Mouse (Mus musculus) liver, embryonic 13.5 days (tissue): ENCODE results near the gene Ifi203. TPM values are rescaled to one million over a fixed set of nuclear protein-coding genes. Genes with fewer than 3 reads are reported as not detected.
"Not testable (repeated sequence)": the region's sequence is repeated elsewhere in the genome, so short reads cannot be mapped to it uniquely, and the experiment has no call there.

Experiments
- ATAC-seq: fragments of 200-750 bp; cut with Nextera tagmentation; 2 replicates; pipeline ENCODE4 v1.8.0; 2017; ENCODE audit warnings: low read depth, mild to moderate bottlenecking, moderate number of reproducible peaks, moderate library complexity
- DNase-seq: peaks from one replicate; pipeline ENCODE4 v3.0.0; 2022
- H3K27ac ChIP-seq: fragments of 300-500 bp; sonication (generic); 2 replicates; pipeline ENCODE4 v1.5.1; 2015; ENCODE audit warnings: moderate library complexity, mild to moderate bottlenecking, inconsistent platforms
- H3K27me3 ChIP-seq: fragments of 300-500 bp; sonication (generic); 2 replicates; pipeline ENCODE4 v1.6.1; 2015; ENCODE audit warnings: mild to moderate bottlenecking, inconsistent platforms
- H3K36me3 ChIP-seq: fragments of 300-500 bp; sonication (generic); 2 replicates; pipeline ENCODE4 v1.6.1; 2015; ENCODE audit warnings: mild to moderate bottlenecking, inconsistent platforms
- H3K4me1 ChIP-seq: fragments of 300-500 bp; sonication (generic); replicated peaks from 2 replicates; pipeline ENCODE4 v1.6.1; 2015; ENCODE audit warnings: inconsistent platforms
- H3K4me2 ChIP-seq: fragments of 300-500 bp; sonication (generic); 2 replicates; pipeline ENCODE4 v1.6.1; 2015; ENCODE audit warnings: inconsistent platforms, mild to moderate bottlenecking, moderate library complexity
- H3K4me3 ChIP-seq: fragments of 300-500 bp; sonication (generic); replicated peaks from 2 replicates; pipeline ENCODE4 v1.5.1; 2015; ENCODE audit warnings: mild to moderate bottlenecking, inconsistent platforms
- H3K9ac ChIP-seq: fragments of 300-500 bp; sonication (generic); 2 replicates; pipeline ENCODE4 v1.6.1; 2015; ENCODE audit warnings: mild to moderate bottlenecking, inconsistent platforms
- H3K9me3 ChIP-seq: fragments of 300-500 bp; sonication (generic); replicated peaks from 2 replicates; pipeline ENCODE4 v1.6.1; 2016; ENCODE audit warnings: inconsistent platforms
- WGBS: fragments of 180-500 bp; shearing (Covaris S2); methylation state at CpG from one replicate; pipeline ENCODE4 v1.1.7; 2015; ENCODE audit not compliant: insufficient replicate concordance; 5-methylcytosine and 5-hydroxymethylcytosine counted together
- polyA plus RNA-seq: library from polyadenylated mRNA; unstranded; fragments of >200 nt; fragmentation: Nextera tagmentation; extraction: Ambion mirVana; gene quantifications from 2 replicates; pipeline ENCODE4 v1.2.1, GENCODE M21; 2015

Gene Ifi203
- polyA plus RNA-seq, 1 experiment from 2014 or later, result 2.6 TPM

DNA sequence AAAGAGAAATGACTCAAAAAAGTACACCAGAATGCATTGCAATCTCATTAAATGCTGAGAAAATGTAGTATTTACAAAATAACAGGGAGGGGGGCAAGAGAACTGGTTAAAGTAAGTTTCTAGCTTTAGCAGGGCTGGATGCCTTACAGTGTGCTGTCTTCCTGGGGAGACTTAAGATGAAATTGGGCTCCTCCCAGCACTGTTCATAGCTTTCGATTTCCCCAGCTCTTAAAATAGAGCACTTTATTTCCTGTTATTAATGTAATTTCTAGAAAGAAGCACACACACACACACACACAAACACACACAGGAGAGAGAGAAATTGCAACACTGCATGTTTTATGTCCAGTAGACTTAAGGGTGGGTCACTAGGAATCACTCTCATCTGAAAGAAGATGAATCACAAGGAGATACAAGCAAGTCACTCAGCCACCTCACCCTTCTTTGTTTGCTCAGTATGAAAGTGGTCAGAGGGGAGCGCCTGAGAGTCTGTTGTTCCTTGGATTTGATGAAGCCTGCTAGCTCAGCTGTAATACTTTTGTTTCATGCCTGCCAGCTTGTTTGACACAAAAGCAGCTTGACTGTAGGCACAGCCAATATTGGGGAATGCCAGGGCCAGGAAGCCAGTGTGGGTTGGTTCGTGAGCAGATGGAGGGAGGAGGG lies 62.3 kb downstream of the Ifi203 start:
- WGBS, result 61% methylated on average over 3 of the region's 3 CpGs
- not testable (repeated sequence) for H3K4me1 ChIP-seq, DNase-seq, H3K36me3 ChIP-seq, ATAC-seq, H3K4me3 ChIP-seq, H3K27me3 ChIP-seq, H3K9ac ChIP-seq, H3K9me3 ChIP-seq, H3K4me2 ChIP-seq, H3K27ac ChIP-seq

DNA sequence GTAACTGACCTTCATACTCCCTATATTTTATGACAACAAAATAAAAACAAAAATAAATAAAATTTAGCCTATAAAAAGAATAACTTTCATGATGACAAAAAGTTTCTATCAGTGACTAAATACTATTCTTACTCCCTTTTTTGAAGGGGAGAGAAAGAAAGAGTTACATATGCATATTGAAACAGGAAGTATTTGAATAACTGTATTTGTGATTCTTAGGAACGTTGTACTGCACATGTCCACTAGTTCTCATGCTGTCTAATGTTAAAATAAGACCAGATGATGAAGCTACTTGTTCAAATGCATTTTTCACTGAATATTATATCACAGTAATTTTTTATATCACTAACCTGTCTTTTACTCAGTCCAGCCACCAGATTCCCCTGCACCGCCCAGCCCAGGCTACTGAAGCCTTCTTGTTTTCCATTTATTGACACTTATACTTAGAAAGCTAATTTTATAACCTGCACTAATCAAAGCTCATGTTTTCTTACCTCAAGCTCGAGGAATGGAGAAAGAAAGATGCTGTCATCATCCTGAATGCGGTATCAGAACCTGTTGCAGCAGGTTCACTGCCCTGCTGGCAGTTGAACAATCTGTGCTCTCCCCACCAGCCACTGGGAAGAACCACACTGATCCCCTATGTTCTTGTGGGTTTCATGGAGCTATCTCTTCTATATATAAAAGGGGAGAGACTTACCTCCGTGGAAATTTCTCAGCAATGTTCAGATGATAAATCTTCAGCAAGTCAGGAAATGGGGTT lies 63.1 kb downstream of the Ifi203 start:
- not testable (repeated sequence) for H3K27ac ChIP-seq, H3K4me2 ChIP-seq, H3K9me3 ChIP-seq, H3K27me3 ChIP-seq, H3K36me3 ChIP-seq, H3K4me1 ChIP-seq, H3K4me3 ChIP-seq, DNase-seq, H3K9ac ChIP-seq, ATAC-seq
- 46% methylated on average over 5 of the region's 5 CpGs for WGBS

DNA sequence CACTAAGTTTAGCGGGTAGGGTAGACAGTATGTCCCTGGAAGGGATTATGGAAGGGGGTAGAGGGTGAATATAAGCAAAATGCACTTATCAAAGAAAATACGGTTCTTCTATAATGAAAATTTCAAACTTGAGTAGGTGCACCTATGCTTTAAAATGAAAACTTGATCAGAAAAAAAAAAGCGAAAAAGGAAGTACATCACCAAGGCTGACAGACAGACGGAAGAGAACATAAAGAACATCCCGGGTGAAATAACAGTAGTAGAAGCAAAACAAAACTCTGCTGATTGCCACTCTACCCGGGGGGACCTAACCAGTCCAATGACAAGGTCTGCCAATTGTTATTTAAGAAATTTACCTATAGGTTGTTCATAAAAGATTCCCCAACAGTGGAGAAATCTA lies 64.2 kb downstream of the Ifi203 start:
- H3K4me2 ChIP-seq, H3K9ac ChIP-seq, H3K4me3 ChIP-seq, H3K36me3 ChIP-seq, H3K27me3 ChIP-seq, H3K4me1 ChIP-seq, ATAC-seq, DNase-seq, H3K9me3 ChIP-seq, H3K27ac ChIP-seq: not testable (repeated sequence)
- 60% methylated on average over 6 of the region's 6 CpGs for WGBS

DNA sequence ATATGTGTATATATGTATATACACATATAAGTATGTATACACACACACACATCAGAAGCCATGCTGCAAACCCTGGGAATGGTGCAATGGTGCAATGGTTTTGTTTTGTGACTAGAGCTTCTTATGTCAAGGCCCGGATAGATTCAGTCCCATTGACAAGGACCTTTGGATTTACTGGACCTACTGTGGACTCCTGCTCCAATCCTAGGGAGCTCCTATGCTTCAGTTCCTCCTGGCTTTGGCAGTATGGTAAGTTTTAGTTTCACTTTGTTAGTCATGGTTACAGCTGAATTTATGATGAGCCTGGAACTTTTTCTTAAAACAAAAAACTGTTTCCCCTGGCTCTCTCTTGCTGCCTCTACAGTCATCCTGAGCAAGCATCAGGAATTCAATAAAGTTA lies 65.3 kb downstream of the Ifi203 start:
- not testable (repeated sequence) for H3K36me3 ChIP-seq, H3K9me3 ChIP-seq, ATAC-seq, H3K27ac ChIP-seq, H3K4me1 ChIP-seq, H3K4me3 ChIP-seq, H3K27me3 ChIP-seq, DNase-seq, H3K4me2 ChIP-seq, H3K9ac ChIP-seq
- WGBS, result 63% methylated on average over 1 of the region's 1 CpGs

Other genes with a start within 250 kb of the Ifi203 start
- 0.78 and 1.1 TPM in 2 replicates for gene Ifi207, start 200.9 kb downstream of the Ifi203 start, polyA plus RNA-seq
- gene Ifi204, start 175.7 kb downstream of the Ifi203 start, polyA plus RNA-seq, result 3.0 and 4.5 TPM in 2 replicates
- gene Ifi211, start 29.6 kb downstream of the Ifi203 start, polyA plus RNA-seq, result 1.5 and 1.8 TPM in 2 replicates
- gene Mndal, start 181 bp downstream of the Ifi203 start, polyA plus RNA-seq, result 3.2 and 5.1 TPM in 2 replicates
- gene Ifi202b, start 40.1 kb upstream of the Ifi203 start, polyA plus RNA-seq, result not detected in 2 replicates
- gene Ifi205, start 89.1 kb upstream of the Ifi203 start, polyA plus RNA-seq, result 0.27 and 0.82 TPM in 2 replicates
- gene Olfr433, start 98.0 kb upstream of the Ifi203 start, polyA plus RNA-seq, result 0.07 and 0.14 TPM in 2 replicates
- not detected in 2 replicates for gene Olfr432, start 106.5 kb upstream of the Ifi203 start, polyA plus RNA-seq
- not detected in 2 replicates for gene Olfr430, start 123.9 kb upstream of the Ifi203 start, polyA plus RNA-seq
- gene Olfr429, start 141.7 kb upstream of the Ifi203 start, polyA plus RNA-seq, result not detected in 2 replicates
- not detected in 2 replicates for gene Olfr427, start 154.2 kb upstream of the Ifi203 start, polyA plus RNA-seq
- gene Olfr231, start 178.5 kb upstream of the Ifi203 start, polyA plus RNA-seq, result not detected in 2 replicates
- not detected in 2 replicates for gene Olfr424, start 188.8 kb upstream of the Ifi203 start, polyA plus RNA-seq
- gene Olfr420, start 213.0 kb upstream of the Ifi203 start, polyA plus RNA-seq, result 0.58 and 0.64 TPM in 2 replicates
- gene Spta1, start 230.1 kb upstream of the Ifi203 start, polyA plus RNA-seq, result 25.7 and 33.7 TPM in 2 replicates